Mouse (Mus musculus) MEL (cell line): ENCODE data around the gene Usf2. TPM values are rescaled to one million over a fixed set of nuclear protein-coding genes. Genes with fewer than 3 reads are reported as not detected.

Experiments used
- DNase-seq: peaks from one replicate; pipeline ENCODE4 v3.0.0; 2011; ENCODE audit warnings: low read depth, low spot score
- H3K27ac ChIP-seq: 2 replicates; pipeline ENCODE4 v1.5.1; 2012; ENCODE audit warnings: low read depth, mild to moderate bottlenecking, control low read depth, low read length, moderate library complexity; ENCODE audit not compliant: control insufficient read depth
- H3K27me3 ChIP-seq, 2 experiments: fragments of 150-350 bp in 1 of 2; sonication (generic) in 1 of 2; 2 replicates each; pipeline ENCODE4 v1.6.1; 2012; ENCODE audit warnings: low read length in 2 of 2, mild to moderate bottlenecking in 2 of 2, improper control_type of control experiment in 1 of 2, moderate library complexity in 1 of 2; ENCODE audit not compliant: insufficient read depth in 2 of 2, control insufficient read depth in 1 of 2
- H3K36me3 ChIP-seq, 2 experiments: 2 replicates each; pipeline ENCODE4 v1.6.1; 2012 to 2014; ENCODE audit warnings: low read length in 2 of 2, improper control_type of control experiment in 1 of 2, inconsistent platforms in 1 of 2, mild to moderate bottlenecking in 1 of 2; ENCODE audit not compliant: insufficient read depth in 2 of 2, control insufficient read depth in 1 of 2
- H3K4me1 ChIP-seq, 2 experiments: fragments of 150-350 bp in 1 of 2; sonication (generic) in 1 of 2; 2 replicates each; pipeline ENCODE4 v1.6.1; 2012; ENCODE audit warnings: low read length in 2 of 2, improper control_type of control experiment in 1 of 2, mild to moderate bottlenecking in 1 of 2; ENCODE audit not compliant: insufficient read depth in 2 of 2, control insufficient read depth in 1 of 2
- H3K4me3 ChIP-seq, 2 experiments: fragments of 150-350 bp in 1 of 2; sonication (generic) in 1 of 2; 2 replicates each; pipeline ENCODE4 v1.5.1; 2012; ENCODE audit warnings: low read depth in 2 of 2, low read length in 2 of 2, mild to moderate bottlenecking in 2 of 2, moderate library complexity in 2 of 2, control low read depth in 1 of 2, improper control_type of control experiment in 1 of 2; ENCODE audit not compliant: control insufficient read depth in 1 of 2, insufficient read depth in 1 of 2
- H3K79me2 ChIP-seq: 2 replicates; pipeline ENCODE4 v1.6.1; 2012; ENCODE audit warnings: mild to moderate bottlenecking, low read length, moderate library complexity; ENCODE audit not compliant: control insufficient read depth, poor library complexity, insufficient read depth
- H3K9ac ChIP-seq: 2 replicates; pipeline ENCODE4 v1.6.1; 2012; ENCODE audit warnings: low read depth, mild to moderate bottlenecking, control low read depth, low read length, moderate library complexity; ENCODE audit not compliant: control insufficient read depth, poor library complexity, severe bottlenecking
- H3K9me3 ChIP-seq: fragments of 150-350 bp; sonication (generic); replicated peaks from 2 replicates; pipeline ENCODE4 v1.6.1; 2012; ENCODE audit warnings: mild to moderate bottlenecking, low read length, improper control_type of control experiment, moderate library complexity; ENCODE audit not compliant: insufficient read depth
- CHD1 ChIP-seq: IDR thresholded peaks from 2 replicates; pipeline ENCODE4 v1.6.1; 2012; ENCODE audit warnings: low read depth, mild to moderate bottlenecking, inconsistent platforms, low read length, improper control_type of control experiment
- CHD2 ChIP-seq: IDR thresholded peaks from 2 replicates; pipeline ENCODE4 v1.6.1; 2011; ENCODE audit warnings: low read length, improper control_type of control experiment
- CTCF ChIP-seq, 3 experiments: IDR thresholded peaks in 2 of 3; conservative IDR thresholded peaks in 1 of 3; 2 replicates each; pipeline ENCODE4 v1.5.1; 2011 to 2012; ENCODE audit warnings: low read length in 3 of 3, low read depth in 2 of 3, mild to moderate bottlenecking in 2 of 3, improper control_type of control experiment in 1 of 3, inconsistent platforms in 1 of 3, mixed read lengths in 1 of 3, moderate library complexity in 1 of 3; ENCODE audit not compliant: control insufficient read depth in 1 of 3, insufficient read depth in 1 of 3, poor library complexity in 1 of 3, severe bottlenecking in 1 of 3
- E2F4 ChIP-seq: IDR thresholded peaks from 2 replicates; pipeline ENCODE4 v1.6.1; 2011; ENCODE audit warnings: low read depth, low read length, improper control_type of control experiment, borderline replicate concordance
- ELF1 ChIP-seq: IDR thresholded peaks from 2 replicates; pipeline ENCODE4 v1.6.1; 2014; ENCODE audit warnings: low read depth, mild to moderate bottlenecking, inconsistent platforms, low read length, improper control_type of control experiment, moderate library complexity
- ETS1 ChIP-seq: IDR thresholded peaks from 2 replicates; pipeline ENCODE4 v1.6.1; 2012; ENCODE audit warnings: low read depth, mild to moderate bottlenecking, inconsistent platforms, low read length, improper control_type of control experiment, moderate library complexity
- HCFC1 ChIP-seq: IDR thresholded peaks from 2 replicates; pipeline ENCODE4 v1.6.1; 2012; ENCODE audit warnings: low read depth, mild to moderate bottlenecking, inconsistent platforms, low read length, improper control_type of control experiment, moderate library complexity
- KAT2A ChIP-seq: conservative IDR thresholded peaks from 2 replicates; pipeline ENCODE4 v1.6.1; 2012; ENCODE audit warnings: low read depth, low read length, improper control_type of control experiment, inconsistent platforms
- MAFK ChIP-seq: IDR thresholded peaks from 2 replicates; pipeline ENCODE4 v1.6.1; 2011; ENCODE audit warnings: low read depth, mild to moderate bottlenecking, low read length, improper control_type of control experiment, borderline replicate concordance
- MAZ ChIP-seq: IDR thresholded peaks from 2 replicates; pipeline ENCODE4 v1.6.1; 2012; ENCODE audit warnings: low read depth, mild to moderate bottlenecking, inconsistent platforms, low read length, improper control_type of control experiment
- MXI1 ChIP-seq: IDR thresholded peaks from 2 replicates; pipeline ENCODE4 v1.6.1; 2011; ENCODE audit warnings: mild to moderate bottlenecking, low read depth, low read length, improper control_type of control experiment
- MYC ChIP-seq: IDR thresholded peaks from 2 replicates; pipeline ENCODE4 v1.6.1; 2011; ENCODE audit warnings: low read depth, mild to moderate bottlenecking, low read length, improper control_type of control experiment, moderate library complexity
- NELFE ChIP-seq: IDR thresholded peaks from 2 replicates; pipeline ENCODE4 v1.6.1; 2011; ENCODE audit warnings: low read depth, low read length, improper control_type of control experiment
- POLR2AphosphoS2 ChIP-seq: IDR thresholded peaks from 2 replicates; pipeline ENCODE4 v1.6.1; 2011; ENCODE audit warnings: low read length, improper control_type of control experiment
- POLR2AphosphoS5 ChIP-seq: IDR thresholded peaks from 2 replicates; pipeline ENCODE4 v1.6.1; 2012; ENCODE audit warnings: low read depth, borderline replicate concordance, mild to moderate bottlenecking, inconsistent platforms, low read length, moderate library complexity, mixed read lengths
- RAD21 ChIP-seq: IDR thresholded peaks from 2 replicates; pipeline ENCODE4 v1.6.1; 2011; ENCODE audit warnings: mild to moderate bottlenecking, low read depth, low read length, improper control_type of control experiment
- RCOR1 ChIP-seq: IDR thresholded peaks from 2 replicates; pipeline ENCODE4 v1.6.1; 2012; ENCODE audit warnings: low read depth, mild to moderate bottlenecking, inconsistent platforms, low read length, improper control_type of control experiment
- SMC3 ChIP-seq: IDR thresholded peaks from 2 replicates; pipeline ENCODE4 v1.6.1; 2011; ENCODE audit warnings: low read depth, low read length, improper control_type of control experiment
- TAL1 ChIP-seq: IDR thresholded peaks from 2 replicates; pipeline ENCODE4 v1.6.1; 2012; ENCODE audit warnings: mild to moderate bottlenecking, inconsistent platforms, low read length, moderate library complexity, mixed read lengths
- TBP ChIP-seq: IDR thresholded peaks from 2 replicates; pipeline ENCODE4 v1.8.0; 2011; ENCODE audit warnings: low read depth, low read length, improper control_type of control experiment
- TCF12 ChIP-seq: IDR thresholded peaks from 2 replicates; pipeline ENCODE4 v1.6.1; 2014; ENCODE audit warnings: low read depth, mild to moderate bottlenecking, inconsistent platforms, low read length, improper control_type of control experiment, moderate library complexity
- UBTF ChIP-seq: IDR thresholded peaks from 2 replicates; pipeline ENCODE4 v1.6.1; 2012; ENCODE audit warnings: low read depth, mild to moderate bottlenecking, inconsistent platforms, low read length, improper control_type of control experiment, moderate library complexity, borderline replicate concordance; ENCODE audit not compliant: insufficient read depth
- USF1 ChIP-seq: IDR thresholded peaks from 2 replicates; pipeline ENCODE4 v1.6.1; 2014; ENCODE audit warnings: low read depth, mild to moderate bottlenecking, inconsistent platforms, low read length, improper control_type of control experiment, moderate library complexity
- ZKSCAN1 ChIP-seq: IDR thresholded peaks from 2 replicates; pipeline ENCODE4 v1.6.1; 2012; ENCODE audit warnings: low read depth, mild to moderate bottlenecking, inconsistent platforms, low read length, improper control_type of control experiment, moderate library complexity
- ZMIZ1 ChIP-seq: IDR thresholded peaks from 2 replicates; pipeline ENCODE4 v1.6.1; 2012; ENCODE audit warnings: low read depth, mild to moderate bottlenecking, inconsistent platforms, low read length, improper control_type of control experiment, moderate library complexity
- ZNF384 ChIP-seq: IDR thresholded peaks from 2 replicates; pipeline ENCODE4 v1.6.1; 2012; ENCODE audit warnings: low read depth, mild to moderate bottlenecking, inconsistent platforms, low read length, improper control_type of control experiment
- polyA plus RNA-seq, 2 experiments: library from polyadenylated mRNA; stranded (reverse) in 1 of 2; unstranded in 1 of 2; fragments of >175 nt in 1 of 2; fragments of >200 nt in 1 of 2; gene quantifications; 2 replicates each; pipeline versions ENCODE4 v1.2.1 to v1.2.4; 2012; ENCODE audit warnings: low replicate concordance in 2 of 2, low read depth in 1 of 2; ENCODE audit not compliant: insufficient read length in 2 of 2, insufficient read depth in 1 of 2, missing spikeins in 1 of 2
- total RNA-seq: library from RNA; depleted of rRNA; stranded (reverse); fragments of 300-350 nt; gene quantifications from 2 replicates; pipeline ENCODE4 v1.2.3, GENCODE M21; 2012

The Usf2 gene
- total and polyA plus RNA-seq, 3 experiments = 43.0 to 144 TPM; not detected in 1

DNA sequence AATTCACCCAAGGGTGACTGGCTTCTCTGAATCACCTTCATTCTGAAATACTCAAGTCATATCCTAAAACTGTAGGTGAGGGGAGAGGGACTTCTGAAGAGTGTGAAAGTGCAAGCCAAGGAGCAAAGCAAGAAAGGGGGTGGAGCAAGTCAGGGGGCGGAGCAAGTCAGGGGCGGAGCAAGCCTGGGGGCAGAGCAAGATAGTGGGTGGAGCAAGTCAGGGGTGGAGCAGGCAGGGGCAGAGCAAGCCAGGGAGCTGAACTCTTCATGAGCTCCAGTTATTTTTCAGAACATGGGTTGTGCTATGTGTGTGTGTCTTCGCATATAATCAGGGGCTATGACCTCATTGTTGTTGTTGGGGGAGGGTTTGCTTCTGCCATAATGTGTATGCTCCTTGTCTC, 36.4 kb downstream of the Usf2 start:
- peak; percentile 64 for DNase-seq

GRCm38 (mm10) chr7:30917219-30917618, 39.4 kb downstream of the Usf2 start:
- no peak overlapping the region for H3K9ac ChIP-seq
- H3K79me2 ChIP-seq = no peaks in the 10 kb centered on the region
- TF ChIP-seq E2F4 = no peak
- TF ChIP-seq CTCF (IDR thresholded peaks at IDR 0.05 in 2 of 3, conservative IDR thresholded peaks at IDR 0.05 in 1 of 3; ENCODE audit: control insufficient read depth in 1 of 3, insufficient read depth in 1 of 3, low read depth in 2 of 3, low read length in 3 of 3, poor library complexity in 1 of 3, severe bottlenecking in 1 of 3) = no peak
- no peak for TF ChIP-seq USF1
- no peak for TF ChIP-seq SMC3
- TF ChIP-seq TAL1 = no peak
- no peak for TF ChIP-seq CHD2
- no peak for TF ChIP-seq POLR2AphosphoS2
- no peak for TF ChIP-seq POLR2AphosphoS5
- TF ChIP-seq HCFC1 = no peak
- no peak for TF ChIP-seq RCOR1
- TF ChIP-seq UBTF = no peak
- TF ChIP-seq ZNF384 = no peak
- DNase-seq = no peak
- no peak overlapping the region for H3K4me3 ChIP-seq
- H3K27me3 ChIP-seq = peaks cover 5 to 9% of the 10 kb centered on the region in 2 experiments
- no peak overlapping the region for H3K27ac ChIP-seq
- no peaks in the 10 kb centered on the region for H3K36me3 ChIP-seq
- H3K4me1 ChIP-seq = no peaks in the 10 kb centered on the region
- H3K9me3 ChIP-seq = no peaks in the 10 kb centered on the region

More for the DNA sequence above, 36.4 kb downstream of the Usf2 start:
- no peaks in the 10 kb centered on the region for H3K4me1 ChIP-seq
- no peak overlapping the region for H3K9ac ChIP-seq
- H3K36me3 ChIP-seq = no peaks in the 10 kb centered on the region
- H3K9me3 ChIP-seq = no peaks in the 10 kb centered on the region
- peaks cover 7 to 8% of the 10 kb centered on the region in 2 experiments for H3K27me3 ChIP-seq
- H3K4me3 ChIP-seq = no peak overlapping the region
- H3K79me2 ChIP-seq = no peaks in the 10 kb centered on the region
- H3K27ac ChIP-seq = no peak overlapping the region
- no peak for TF ChIP-seq POLR2AphosphoS5
- no peak for TF ChIP-seq RAD21
- TF ChIP-seq ELF1 = no peak
- no peak for TF ChIP-seq MXI1
- TF ChIP-seq MYC = no peak
- TF ChIP-seq ZMIZ1 = no peak
- TF ChIP-seq CTCF (IDR thresholded peaks at IDR 0.05 in 2 of 3, conservative IDR thresholded peaks at IDR 0.05 in 1 of 3; ENCODE audit: control insufficient read depth in 1 of 3, insufficient read depth in 1 of 3, low read depth in 2 of 3, low read length in 3 of 3, poor library complexity in 1 of 3, severe bottlenecking in 1 of 3) = no peak
- no peak for TF ChIP-seq HCFC1
- no peak for TF ChIP-seq MAZ
- no peak for TF ChIP-seq TBP
- no peak for TF ChIP-seq ZKSCAN1
- no peak for TF ChIP-seq CHD1
- TF ChIP-seq NELFE = no peak
- no peak for TF ChIP-seq TCF12
- TF ChIP-seq KAT2A = no peak
- no peak for TF ChIP-seq ETS1
- TF ChIP-seq MAFK = no peak
- no peak for TF ChIP-seq USF1
- TF ChIP-seq, all 39 proteins: peak for 0
